Mouse (Mus musculus): ENCODE data around the gene Sufu.

The Sufu gene

DNA sequence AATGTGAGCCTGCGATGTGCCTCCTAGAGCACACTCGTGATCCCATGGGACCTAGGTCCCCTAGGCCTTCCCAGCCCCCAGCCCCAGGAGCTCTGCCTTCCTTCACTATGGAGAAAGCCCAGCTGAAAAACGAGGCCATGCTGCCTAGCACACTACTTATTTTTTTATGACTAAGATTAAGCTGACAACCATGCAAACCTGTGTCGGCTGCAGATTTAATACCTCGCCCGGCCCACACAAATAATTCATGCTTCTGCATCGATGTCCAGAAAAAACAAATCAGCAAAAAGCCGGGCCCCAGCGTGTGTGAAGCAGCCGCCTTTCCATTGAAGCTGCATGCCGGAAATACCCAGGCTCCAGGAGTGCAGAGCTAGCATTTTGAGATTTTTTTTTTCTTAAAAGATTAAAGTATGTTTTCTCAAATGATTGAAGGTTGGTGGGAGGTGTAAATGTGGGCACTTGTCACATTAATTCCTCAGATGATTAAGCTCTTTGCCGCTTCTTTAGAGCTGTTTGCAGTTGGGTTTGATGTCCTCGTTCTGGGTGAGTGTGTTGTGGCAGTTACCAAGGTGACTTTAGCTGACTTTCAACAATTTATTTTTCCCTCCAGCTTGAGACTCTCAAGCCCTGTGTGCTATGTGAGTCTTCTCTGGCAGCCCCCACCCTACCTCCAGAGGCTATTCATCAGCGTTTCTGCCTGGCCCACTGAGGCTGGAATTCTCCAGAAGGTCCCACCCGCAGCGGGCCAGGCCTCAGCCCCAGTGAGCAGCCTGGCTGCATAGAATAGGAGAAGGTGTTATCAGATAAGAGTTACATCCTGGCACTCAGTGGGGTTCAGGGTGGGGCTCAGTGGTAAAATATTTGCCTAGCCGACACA is 73.9 kb downstream of the Sufu start:
- no peak for DNase-seq

DNA sequence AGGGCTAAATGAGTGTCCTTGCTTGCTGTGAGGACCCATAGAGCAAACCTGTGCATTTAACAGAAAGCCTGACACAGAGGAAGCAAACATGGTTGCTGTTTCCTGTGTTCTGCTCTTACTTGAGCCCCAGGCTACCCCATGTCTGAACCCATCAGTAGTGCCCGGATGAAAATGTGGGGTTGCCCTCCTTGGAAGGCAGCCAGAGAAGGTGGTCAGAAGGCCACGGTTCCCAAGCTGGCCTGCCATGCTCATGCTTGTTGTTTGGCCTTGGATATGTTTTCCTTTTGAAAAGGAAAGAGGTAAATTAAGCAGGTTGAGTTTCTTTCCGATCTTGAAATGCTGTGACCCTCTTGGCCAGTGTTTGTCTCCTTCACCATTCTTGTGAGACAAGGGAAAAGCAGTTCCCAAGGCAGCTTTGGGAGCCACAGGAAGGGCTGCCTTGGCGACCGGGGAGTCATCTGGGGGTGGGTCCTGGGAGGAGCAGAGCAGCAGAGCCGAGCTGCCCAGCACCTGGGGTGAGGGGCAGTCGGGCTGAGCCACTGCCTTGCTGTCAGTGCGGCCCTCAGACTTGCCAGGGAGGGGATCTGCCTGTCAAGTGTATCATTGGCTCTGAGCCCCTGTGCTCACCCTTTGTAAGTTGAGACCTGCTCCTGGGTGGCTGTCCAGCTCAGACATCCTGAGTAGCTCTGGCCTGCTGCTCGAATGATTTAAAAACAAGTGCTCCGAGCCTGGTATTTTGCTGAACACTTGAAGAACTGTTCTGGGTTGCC is 74.8 kb downstream of the Sufu start:
- peak; percentile 94 for DNase-seq

DNA sequence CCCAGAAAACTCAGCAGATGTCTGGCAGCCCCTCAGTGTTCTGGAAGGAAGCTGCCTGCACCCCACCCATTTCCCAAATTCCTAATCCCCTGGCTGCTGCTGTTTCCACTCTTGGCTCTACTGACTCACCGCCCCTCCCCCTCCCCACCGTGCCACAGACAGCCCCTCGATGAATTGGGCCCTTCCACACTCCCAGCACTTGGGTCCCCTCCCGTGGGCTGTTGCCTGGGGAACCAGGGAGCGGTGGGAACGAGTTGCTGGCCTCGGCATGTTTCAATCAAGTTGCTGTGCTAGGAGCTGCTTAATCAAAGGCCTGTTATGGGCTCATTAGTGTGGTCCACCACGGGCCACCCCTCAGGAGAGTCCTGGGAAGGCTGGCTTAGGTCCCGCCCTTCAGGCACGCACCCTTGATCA is 80.7 kb downstream of the Sufu start:
- peak; percentile 98 for DNase-seq

DNA sequence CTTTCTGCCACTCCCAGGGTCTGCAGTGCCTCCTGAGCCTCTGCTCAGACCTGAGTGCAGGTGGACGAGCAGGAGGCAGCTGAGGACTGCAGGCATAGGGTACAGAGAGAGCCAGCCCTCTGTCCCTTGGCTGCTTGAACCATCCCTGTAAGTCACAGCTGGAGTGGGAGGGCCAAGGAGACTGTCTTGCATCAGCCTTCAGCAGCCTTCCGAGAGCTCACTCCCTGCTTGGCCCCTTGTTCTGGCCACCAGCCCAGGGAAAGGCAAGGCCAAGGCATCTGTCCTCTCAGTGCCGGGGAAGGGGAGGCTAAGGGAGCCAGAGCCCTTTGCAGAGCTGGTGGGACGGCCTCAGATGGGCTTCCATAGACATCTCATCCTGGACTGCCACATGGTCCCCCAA is 81.5 kb downstream of the Sufu start:
- peak; percentile 98 for DNase-seq

DNA sequence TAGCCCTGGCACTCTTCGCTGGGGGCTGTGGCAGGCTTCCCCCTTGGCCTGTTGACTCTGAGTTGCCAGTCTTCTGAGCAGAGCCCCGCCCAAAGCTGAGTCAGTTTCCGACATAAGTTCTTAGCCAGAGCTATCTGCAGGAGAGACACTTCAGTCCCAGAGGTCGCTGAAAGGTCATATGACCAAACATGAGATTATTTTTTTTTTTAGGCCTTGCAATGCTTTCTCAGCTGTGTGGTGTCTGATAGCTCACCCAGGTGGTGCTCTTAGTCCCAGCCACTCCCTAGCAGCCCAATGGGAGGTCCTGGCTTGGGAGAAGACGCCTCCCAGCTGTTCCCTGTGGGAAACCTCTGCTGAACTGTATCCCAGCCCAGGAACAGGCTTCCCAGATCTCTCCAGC is 82.1 kb downstream of the Sufu start:
- peak; percentile 99 for DNase-seq

DNA sequence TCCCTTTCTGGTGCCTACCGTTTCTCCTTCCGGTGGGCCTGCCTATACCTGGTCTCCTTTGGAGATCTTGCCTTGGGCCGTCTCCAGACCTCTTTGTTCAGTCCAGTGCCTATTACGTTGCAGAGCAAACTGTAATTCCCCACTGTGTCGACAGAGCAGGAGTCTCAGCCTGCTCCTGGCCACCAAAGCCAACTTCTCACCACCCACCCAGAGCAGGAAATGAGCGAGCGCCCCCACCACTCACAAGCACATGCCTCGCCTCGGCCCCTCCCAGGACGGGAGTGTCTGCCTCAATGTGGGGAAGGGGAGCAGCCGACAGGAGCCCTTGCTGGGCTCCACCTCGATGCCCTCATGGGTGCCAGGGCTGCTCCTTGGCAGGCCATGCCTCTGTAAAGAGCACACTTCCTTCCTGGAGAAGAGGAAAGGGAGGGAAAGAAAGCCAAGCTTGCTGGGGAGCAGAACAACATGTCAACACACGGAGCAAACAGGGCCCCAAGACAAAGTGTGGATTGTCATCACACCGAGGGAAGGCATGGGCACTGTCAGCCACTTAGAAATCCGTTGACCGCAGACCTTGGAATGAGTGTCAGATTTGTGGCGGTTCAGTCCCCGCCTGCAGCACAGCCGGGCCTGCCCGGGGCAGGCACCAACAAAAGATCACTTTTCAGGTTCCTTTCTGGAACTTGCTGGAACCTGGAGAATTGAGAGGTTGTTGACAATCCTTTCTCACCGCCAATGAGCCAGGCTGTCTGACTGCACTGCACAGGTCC is 82.8 kb downstream of the Sufu start:
- DNase-seq = peak; percentile 95

DNA sequence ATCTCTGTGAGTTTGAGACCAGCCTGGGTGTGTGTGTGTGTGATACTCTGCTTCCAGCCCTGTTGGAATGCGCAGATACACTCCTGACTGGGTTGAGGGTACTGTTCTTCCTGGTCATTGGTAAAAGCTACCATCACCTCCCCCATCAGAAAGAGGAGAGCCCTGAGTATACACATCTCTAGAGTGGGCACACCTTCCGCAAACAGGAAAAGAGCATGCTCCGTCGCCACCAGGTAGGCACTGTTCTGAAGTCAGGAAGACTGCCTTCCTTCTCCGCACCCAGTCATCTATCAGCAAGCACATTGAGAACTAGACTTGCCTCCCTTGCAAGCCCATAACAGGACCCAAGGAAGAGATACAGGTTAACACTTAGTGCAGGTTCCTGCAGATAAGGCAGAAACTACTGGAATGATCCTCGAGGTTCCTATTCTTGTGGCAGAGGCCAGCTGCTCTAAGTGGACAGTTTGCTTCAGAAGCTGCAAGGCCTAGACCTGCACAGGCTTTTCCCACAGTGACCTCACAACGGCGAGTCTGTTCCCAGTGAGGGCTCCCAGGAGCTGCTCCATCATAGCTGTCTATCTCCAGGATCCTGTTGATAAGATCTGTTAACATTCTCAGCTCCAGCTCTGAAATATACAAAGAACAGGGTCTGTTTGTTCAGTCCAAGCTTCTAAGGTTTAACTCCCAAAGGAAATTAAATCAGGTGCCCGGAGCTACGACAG is 84.1 kb downstream of the Sufu start:
- DNase-seq = no peak

DNA sequence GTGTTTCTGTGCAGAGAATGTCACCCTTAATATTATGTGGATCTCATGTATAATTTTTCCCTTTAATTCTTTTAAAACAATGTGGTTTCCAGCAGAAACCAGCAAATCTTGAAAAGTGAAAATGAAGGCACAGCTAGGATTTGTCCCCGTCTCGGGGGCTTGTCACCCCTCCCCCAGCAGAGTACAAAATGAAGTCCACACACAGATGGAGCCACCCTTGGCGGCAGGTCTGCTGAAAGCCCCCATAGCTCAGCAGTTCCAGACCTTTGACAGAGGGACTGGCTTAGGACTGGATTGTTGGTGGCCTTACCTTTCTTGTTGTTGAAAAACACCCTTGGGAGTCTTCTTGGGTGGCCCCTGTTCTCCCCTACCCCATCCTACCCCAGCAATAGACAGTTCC is 84.7 kb downstream of the Sufu start:
- no peak for DNase-seq

DNA sequence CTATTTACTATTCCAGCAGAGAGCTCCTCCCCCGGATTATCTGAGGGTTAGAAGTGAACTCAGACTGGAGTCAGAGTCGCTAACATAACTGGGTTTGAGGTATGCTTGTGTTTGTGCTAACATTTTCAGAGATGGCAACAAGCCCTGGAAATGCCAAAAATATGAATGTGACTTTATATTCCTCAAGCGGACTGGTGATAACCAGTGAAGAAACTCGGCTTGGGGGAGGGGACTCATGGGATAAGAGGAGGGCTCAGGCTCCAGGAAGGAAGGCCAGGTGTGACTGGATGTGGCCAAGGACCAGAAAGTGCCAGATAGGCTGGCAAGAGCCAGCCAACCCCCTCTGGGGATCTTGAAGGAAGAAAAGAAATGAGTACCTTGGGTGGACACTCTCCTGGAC is 85.1 kb downstream of the Sufu start:
- DNase-seq = no peak

DNA sequence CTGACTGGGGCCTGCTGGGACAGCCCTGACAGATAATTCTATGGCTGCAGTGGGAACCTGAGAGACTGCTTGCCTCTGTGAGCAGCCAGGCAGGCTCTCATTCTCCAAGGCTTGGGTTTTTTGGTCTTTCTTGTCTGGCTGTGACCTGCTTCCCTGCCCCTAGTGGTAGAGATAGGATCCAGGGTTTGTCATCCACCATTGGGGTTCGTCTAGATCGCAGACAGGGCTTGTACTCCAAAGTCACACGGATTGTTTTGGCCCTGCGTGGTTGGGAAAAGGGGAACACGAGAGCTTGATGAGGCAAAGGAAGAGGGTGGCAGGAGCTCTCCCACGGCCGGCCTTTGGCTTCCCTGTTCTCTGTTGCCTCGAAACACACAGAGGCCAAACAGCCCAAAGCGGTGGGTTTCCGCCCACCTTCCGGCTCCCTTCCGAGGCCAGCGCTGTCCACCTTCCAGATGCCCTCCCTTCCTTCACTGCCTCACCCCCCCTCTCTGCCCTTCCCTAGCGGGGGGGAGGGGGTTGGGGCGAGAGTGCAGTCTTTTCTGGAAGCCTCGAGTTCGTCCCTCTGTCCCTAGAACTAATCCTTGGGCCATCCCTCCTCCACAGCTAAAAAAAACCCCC is 86.3 kb downstream of the Sufu start:
- DNase-seq = peak; percentile 94

DNA sequence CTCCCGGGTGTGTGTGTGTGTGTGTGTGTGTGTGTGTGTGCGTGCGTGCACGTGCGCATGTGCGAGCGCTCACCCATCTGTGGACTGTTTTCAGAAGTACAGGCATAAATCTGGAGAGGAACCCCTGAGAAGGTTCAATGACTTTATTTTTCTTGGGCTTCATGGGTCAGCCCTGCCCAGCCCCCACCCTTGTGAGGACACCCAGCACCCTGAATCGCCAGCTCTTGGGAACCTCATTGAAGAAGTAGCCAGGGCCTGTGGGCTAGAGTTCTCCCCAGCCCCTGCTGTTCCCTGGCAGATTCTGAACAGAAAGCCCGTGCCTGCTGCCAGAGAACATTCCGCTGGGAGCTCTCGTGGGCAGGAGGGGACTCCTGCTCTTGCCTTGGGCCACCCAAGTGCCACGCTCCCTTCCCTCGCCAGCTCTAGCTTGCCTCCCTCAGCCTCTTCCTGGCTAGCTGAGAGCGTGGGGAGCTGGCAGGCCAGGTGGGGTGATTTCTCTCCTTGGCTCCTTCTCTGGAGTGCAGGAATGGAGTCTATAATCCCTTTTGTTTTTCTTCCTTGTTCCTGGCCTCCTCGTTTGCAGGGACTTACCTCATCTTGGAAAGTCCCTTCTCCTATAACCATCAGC is 87.1 kb downstream of the Sufu start:
- DNase-seq = peak; percentile 96

DNA sequence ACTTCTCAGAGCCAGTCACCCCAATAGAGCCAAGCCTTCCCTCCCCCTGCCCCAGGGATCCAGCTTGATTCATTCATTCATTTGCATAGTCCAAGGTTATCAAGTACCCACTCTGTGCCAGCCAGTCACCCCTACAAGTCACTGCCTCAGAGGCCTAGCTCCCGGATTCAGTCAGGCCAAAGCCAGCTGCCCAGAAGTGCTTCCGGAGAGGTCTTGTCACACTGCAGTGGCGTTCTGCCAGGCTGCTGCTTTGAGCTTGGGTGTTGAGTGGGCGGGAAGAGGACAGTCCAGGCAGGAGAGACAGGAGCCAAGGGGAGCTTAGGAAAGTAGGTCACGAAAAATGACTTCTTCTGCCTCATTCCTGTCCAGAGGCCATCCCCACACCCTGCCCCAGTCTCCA is 87.8 kb downstream of the Sufu start:
- DNase-seq = peak; percentile 99

DNA sequence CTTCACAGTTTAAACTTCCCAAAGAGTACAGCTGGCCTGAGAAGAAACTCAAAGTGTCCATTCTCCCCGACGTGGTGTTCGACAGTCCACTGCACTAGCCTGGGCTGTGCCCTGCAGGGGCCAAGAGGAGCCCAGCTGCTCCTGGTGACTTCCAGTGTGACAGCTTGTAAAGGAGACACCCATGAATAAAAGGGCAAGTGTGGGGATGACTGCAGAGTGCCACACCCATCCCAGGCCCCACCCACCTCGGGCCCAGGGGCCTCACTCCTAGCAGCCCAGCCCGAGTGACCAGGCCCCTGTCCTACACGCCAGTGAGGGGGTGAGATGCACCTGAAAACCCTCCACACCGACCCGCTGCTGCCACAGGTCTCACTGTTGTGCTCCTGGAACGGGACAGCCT is 89.2 kb downstream of the Sufu start:
- peak; percentile 92 for DNase-seq

DNA sequence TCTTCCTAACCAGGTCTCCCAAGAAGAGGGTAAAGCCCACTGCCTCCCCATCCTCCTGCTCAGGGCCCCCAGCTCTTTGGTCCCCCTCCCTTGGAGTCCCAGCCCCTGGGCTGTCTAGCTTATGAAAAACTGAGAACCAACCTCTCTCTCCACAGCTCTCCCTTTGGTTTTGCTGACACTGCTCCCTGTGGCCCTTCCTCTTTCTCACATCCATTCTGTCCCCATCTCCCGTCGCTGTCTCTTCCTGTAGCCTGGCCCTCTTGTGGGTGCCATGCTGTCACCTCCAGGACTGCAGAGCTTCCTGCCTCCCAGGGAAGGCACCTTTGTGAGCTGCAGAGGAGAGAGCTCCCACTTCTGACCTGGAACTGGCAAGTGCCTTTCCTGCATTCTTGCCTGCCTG is 90.0 kb downstream of the Sufu start:
- DNase-seq = peak; percentile 95

DNA sequence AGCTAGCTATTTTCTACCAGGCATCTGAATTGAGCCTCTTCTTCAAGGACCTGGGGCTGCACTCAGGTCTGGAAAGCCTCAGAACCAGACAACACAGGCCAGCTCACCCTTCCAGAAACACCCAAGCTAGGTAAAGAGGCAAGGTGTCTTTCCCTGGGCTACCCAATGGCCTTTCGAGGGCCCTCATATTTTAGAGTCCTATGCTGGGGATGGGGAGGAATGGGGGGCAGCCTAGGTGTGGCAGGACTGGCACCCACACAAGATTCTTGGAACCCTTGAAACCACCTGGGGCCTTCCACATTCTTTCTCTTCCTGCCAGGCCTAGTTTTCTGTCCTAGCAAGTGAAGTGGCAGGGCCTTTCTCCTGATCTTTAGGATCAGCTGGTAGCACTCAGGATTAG is 92.8 kb downstream of the Sufu start:
- DNase-seq = no peak

DNA sequence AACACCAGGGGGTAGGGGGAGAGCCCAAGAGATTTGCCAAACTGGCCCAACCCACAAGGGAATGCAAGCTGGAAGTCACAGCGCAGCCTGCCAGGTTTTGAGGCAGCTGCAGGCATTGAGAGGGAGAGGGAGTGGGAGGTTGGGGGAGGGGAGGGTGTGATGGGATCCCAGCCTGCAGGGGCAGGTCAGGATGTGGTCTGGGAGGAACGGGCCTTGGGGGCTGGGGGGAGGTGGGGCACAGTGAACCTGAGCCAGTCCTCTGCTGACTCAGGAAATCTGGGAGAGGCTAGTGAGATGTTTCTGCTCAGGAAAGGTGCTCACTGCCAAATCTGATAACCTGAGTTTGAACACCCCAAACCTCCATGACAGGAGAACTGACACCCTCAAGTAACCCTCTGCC is 93.9 kb downstream of the Sufu start:
- peak; percentile 97 for DNase-seq

DNA sequence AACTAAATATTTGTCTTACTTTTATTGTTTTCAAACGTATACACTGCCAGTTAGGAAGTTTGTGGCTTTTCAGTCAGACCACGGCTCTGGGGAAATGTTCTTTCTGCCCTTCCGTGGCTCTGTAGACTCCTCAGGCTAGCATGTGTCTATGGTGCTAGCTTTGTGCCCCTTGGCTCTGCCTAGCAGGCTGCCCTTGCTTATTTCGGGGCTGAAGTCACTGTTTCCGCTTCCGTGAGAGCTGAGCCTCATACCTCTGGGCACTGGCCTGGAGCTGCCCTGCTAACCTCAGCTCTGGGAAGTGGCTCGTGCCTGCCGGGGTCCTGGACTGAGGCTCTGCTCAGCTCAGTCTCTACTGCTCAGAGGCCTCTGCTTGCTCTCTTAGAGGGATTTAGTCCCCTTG is 98.4 kb downstream of the Sufu start:
- peak; percentile 87 for DNase-seq

DNA sequence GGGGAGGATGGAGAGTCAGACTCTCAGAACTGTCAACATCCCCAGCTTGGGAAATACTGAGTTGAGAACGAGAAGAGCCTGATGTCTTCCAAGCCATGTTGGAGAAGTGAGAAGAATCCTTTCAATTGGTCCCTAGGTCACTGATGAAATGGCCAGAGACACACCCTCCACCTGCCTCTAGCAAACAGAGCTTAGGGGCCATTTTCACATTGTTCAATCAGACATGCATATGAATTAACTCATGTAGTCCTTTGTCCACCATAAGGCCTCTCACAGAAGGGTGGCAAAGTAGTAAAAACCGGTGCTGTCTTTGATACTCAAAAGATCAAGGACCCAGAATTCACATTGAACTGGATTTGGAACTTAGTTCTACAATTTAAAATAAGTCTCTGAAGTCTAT is 100.5 kb downstream of the Sufu start:
- DNase-seq = no peak

DNA sequence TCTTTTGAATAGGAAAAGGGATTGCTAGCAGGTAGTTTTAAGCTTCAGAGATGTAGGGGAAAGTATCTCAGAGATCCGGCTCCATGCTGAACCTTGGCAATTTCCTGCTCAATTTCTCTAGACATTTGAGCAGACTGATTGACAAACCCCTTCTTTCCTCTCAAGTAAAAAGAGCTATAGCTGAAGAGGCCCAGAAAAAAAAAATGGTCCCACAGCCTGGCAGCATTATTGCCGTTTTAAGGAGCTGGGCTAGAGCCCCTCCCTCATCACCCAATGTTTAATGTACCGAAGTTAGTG is 102.8 kb downstream of the Sufu start:
- DNase-seq = no peak

DNA sequence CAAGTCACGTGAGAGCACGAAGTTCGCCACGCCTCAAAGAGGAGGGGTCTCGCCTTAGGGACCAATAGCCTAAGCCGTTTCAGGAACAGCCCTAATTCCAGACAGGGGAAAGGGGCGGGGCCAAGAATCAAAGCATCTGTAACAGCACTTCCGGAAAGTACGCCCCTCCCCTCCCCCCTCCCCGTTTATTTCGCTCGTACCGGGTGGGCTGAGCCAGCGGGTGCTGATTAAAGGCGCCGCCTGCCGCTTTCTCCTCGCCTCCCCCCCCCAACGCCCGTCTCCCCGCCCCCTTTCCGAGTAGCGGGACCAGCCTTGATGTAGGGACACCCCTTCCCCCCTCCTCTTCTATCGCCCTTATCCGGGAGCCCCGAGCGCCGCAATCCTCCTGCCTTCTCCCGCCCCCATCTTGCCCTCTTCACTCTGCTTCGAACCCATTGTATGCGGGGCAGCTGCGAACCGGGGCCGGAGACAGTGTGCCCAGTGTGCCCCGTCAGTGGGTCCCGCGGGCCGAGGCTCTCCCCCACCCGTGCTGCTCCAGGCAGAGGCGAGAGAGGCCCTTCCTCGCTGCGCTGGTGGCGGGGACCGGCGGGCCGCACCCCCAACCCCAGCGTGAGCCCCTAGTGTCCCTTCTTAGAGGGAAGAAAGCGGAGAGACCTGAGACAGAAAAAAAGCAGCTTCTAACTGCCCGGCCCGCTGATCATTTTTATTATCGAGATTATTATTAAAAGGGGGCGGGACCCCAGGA is 103.3 kb downstream of the Sufu start:
- DNase-seq = peak; percentile 100

Measured in heart, adult 11 months (tissue).